Mouse (Mus musculus) CH12.LX (cell line): ENCODE data around the gene Tubgcp6. TPM values are rescaled to one million over a fixed set of nuclear protein-coding genes. Genes with fewer than 3 reads are reported as not detected.

Experiments
- DNase-seq: peaks from one replicate; pipeline ENCODE4 v3.0.0-alpha.2; 2013; ENCODE audit errors: extremely low read depth
- H3K27ac ChIP-seq: 2 replicates; pipeline ENCODE4 v1.5.1; 2012; ENCODE audit warnings: low read depth, mild to moderate bottlenecking, control low read depth, moderate library complexity; ENCODE audit not compliant: insufficient read depth
- H3K27me3 ChIP-seq: replicated peaks from 2 replicates; pipeline ENCODE3; 2012; ENCODE audit warnings: inconsistent platforms
- H3K36me3 ChIP-seq, 2 experiments: replicated peaks in 1 of 2; 2 replicates each; pipeline versions ENCODE3 to v1.6.1; 2012; ENCODE audit warnings: inconsistent platforms in 1 of 2, low read length in 1 of 2, mild to moderate bottlenecking in 1 of 2, mixed read lengths in 1 of 2, moderate library complexity in 1 of 2; ENCODE audit not compliant: control insufficient read depth in 1 of 2, insufficient read depth in 1 of 2
- H3K4me1 ChIP-seq, 2 experiments: 2 replicates each; pipeline ENCODE4 v1.6.1; 2012; ENCODE audit warnings: inconsistent platforms in 1 of 2, moderate library complexity in 1 of 2; ENCODE audit not compliant: insufficient read depth in 2 of 2, control insufficient read depth in 1 of 2
- H3K4me2 ChIP-seq: 2 replicates; pipeline ENCODE4 v1.6.1; 2012; ENCODE audit warnings: low read depth, mild to moderate bottlenecking, control low read depth; ENCODE audit not compliant: poor library complexity, insufficient read depth, severe bottlenecking
- H3K4me3 ChIP-seq, 3 experiments: fragments of 150-350 bp in 1 of 3; sonication (generic) in 1 of 3; replicated peaks in 1 of 3; 2 replicates each; pipeline versions ENCODE3 to v1.5.1; 2011 to 2012; ENCODE audit warnings: low read depth in 2 of 3, low read length in 2 of 3, mild to moderate bottlenecking in 2 of 3, moderate library complexity in 2 of 3, control low read depth in 1 of 3, improper control_type of control experiment in 1 of 3, inconsistent platforms in 1 of 3, mixed read lengths in 1 of 3; ENCODE audit not compliant: poor library complexity in 1 of 3
- H3K79me2 ChIP-seq: replicated peaks from 2 replicates; pipeline ENCODE4 v1.6.1; 2012; ENCODE audit warnings: mild to moderate bottlenecking, moderate library complexity; ENCODE audit not compliant: control insufficient read depth, poor library complexity, insufficient read depth, severe bottlenecking; ENCODE audit errors: extremely low read depth
- H3K9ac ChIP-seq: 2 replicates; pipeline ENCODE4 v1.6.1; 2012; ENCODE audit warnings: low read depth, mild to moderate bottlenecking, control low read depth, moderate library complexity; ENCODE audit not compliant: insufficient read depth
- H3K9me3 ChIP-seq: replicated peaks from 2 replicates; pipeline ENCODE3; 2012; ENCODE audit warnings: low read length, inconsistent platforms, mixed read lengths
- BHLHE40 ChIP-seq: IDR thresholded peaks from 2 replicates; pipeline ENCODE4 v1.6.1; 2011; ENCODE audit warnings: mild to moderate bottlenecking, low read depth, low read length, improper control_type of control experiment
- CHD2 ChIP-seq: IDR thresholded peaks from 2 replicates; pipeline ENCODE4 v1.6.1; 2011; ENCODE audit warnings: low read length, improper control_type of control experiment
- ELF1 ChIP-seq: IDR thresholded peaks from 2 replicates; pipeline ENCODE4 v1.6.1; 2014; ENCODE audit warnings: low read depth, mild to moderate bottlenecking, inconsistent platforms, low read length, improper control_type of control experiment
- EP300 ChIP-seq: IDR thresholded peaks from 2 replicates; pipeline ENCODE4 v1.6.1; 2011; ENCODE audit warnings: low read length, improper control_type of control experiment
- ETS1 ChIP-seq: conservative IDR thresholded peaks from 2 replicates; pipeline ENCODE4 v1.6.1; 2012; ENCODE audit warnings: low read depth, mild to moderate bottlenecking, inconsistent platforms, low read length, improper control_type of control experiment, moderate library complexity
- HCFC1 ChIP-seq: IDR thresholded peaks from 2 replicates; pipeline ENCODE4 v1.6.1; 2012; ENCODE audit warnings: low read depth, mild to moderate bottlenecking, inconsistent platforms, low read length, improper control_type of control experiment
- IRF4 ChIP-seq: IDR thresholded peaks from 2 replicates; pipeline ENCODE4 v1.6.1; 2014; ENCODE audit warnings: low read depth, mild to moderate bottlenecking, inconsistent platforms, low read length, improper control_type of control experiment
- JUND ChIP-seq: conservative IDR thresholded peaks from 2 replicates; pipeline ENCODE4 v1.6.1; 2011; ENCODE audit warnings: low read depth, low read length, improper control_type of control experiment
- MAFK ChIP-seq: IDR thresholded peaks from 2 replicates; pipeline ENCODE4 v1.6.1; 2011; ENCODE audit warnings: low read length, improper control_type of control experiment; ENCODE audit not compliant: insufficient replicate concordance
- MAX ChIP-seq: IDR thresholded peaks from 2 replicates; pipeline ENCODE4 v1.6.1; 2011; ENCODE audit warnings: low read length, improper control_type of control experiment
- MEF2A ChIP-seq: IDR thresholded peaks from 2 replicates; pipeline ENCODE4 v1.6.1; 2014; ENCODE audit warnings: low read depth, mild to moderate bottlenecking, inconsistent platforms, low read length, improper control_type of control experiment, borderline replicate concordance
- MXI1 ChIP-seq: IDR thresholded peaks from 2 replicates; pipeline ENCODE4 v1.6.1; 2011; ENCODE audit warnings: mild to moderate bottlenecking, low read depth, low read length, improper control_type of control experiment
- MYC ChIP-seq: IDR thresholded peaks from 2 replicates; pipeline ENCODE4 v1.6.1; 2011; ENCODE audit warnings: low read depth, mild to moderate bottlenecking, improper control_type of control experiment, low read length
- NELFE ChIP-seq: IDR thresholded peaks from 2 replicates; pipeline ENCODE4 v1.6.1; 2011; ENCODE audit warnings: low read depth, low read length, improper control_type of control experiment
- NRF1 ChIP-seq: IDR thresholded peaks from 2 replicates; pipeline ENCODE4 v1.6.1; 2014; ENCODE audit warnings: low read depth, mild to moderate bottlenecking, inconsistent platforms, low read length, improper control_type of control experiment, moderate library complexity
- POLR2A ChIP-seq: IDR thresholded peaks from 2 replicates; pipeline ENCODE4 v1.6.1; 2011; ENCODE audit warnings: low read depth, mild to moderate bottlenecking, improper control_type of control experiment, low read length
- POLR2AphosphoS2 ChIP-seq: IDR thresholded peaks from 2 replicates; pipeline ENCODE4 v1.6.1; 2011; ENCODE audit warnings: low read depth, low read length, improper control_type of control experiment
- RAD21 ChIP-seq: IDR thresholded peaks from 2 replicates; pipeline ENCODE4 v1.6.1; 2011; ENCODE audit warnings: low read depth, mild to moderate bottlenecking, low read length, improper control_type of control experiment, moderate library complexity
- RCOR1 ChIP-seq: conservative IDR thresholded peaks from 2 replicates; pipeline ENCODE4 v1.6.1; 2012; ENCODE audit warnings: low read depth, mild to moderate bottlenecking, inconsistent platforms, low read length, improper control_type of control experiment
- SIN3A ChIP-seq: IDR thresholded peaks from 2 replicates; pipeline ENCODE4 v1.6.1; 2012; ENCODE audit warnings: low read length, improper control_type of control experiment, inconsistent platforms
- TCF12 ChIP-seq: IDR thresholded peaks from 2 replicates; pipeline ENCODE4 v1.6.1; 2014; ENCODE audit warnings: low read depth, mild to moderate bottlenecking, inconsistent platforms, low read length, improper control_type of control experiment
- UBTF ChIP-seq: IDR thresholded peaks from 2 replicates; pipeline ENCODE4 v1.6.1; 2012; ENCODE audit warnings: low read depth, mild to moderate bottlenecking, inconsistent platforms, low read length, improper control_type of control experiment, moderate library complexity
- ZC3H11A ChIP-seq: IDR thresholded peaks from 2 replicates; pipeline ENCODE4 v1.6.1; 2012; ENCODE audit warnings: low read depth, mild to moderate bottlenecking, inconsistent platforms, low read length, improper control_type of control experiment
- ZMIZ1 ChIP-seq: IDR thresholded peaks from 2 replicates; pipeline ENCODE4 v1.6.1; 2012; ENCODE audit warnings: low read depth, mild to moderate bottlenecking, inconsistent platforms, low read length, improper control_type of control experiment
- dilution Hi-C: fragments of 300-500 bp; cut with MboI; formaldehyde crosslinking; loops from 2 replicates; pipeline ENCODE4 v1.14.3; 2020; ENCODE audit warnings: low sequenced_read_pairs; ENCODE audit not compliant: extremely low pct_unique_long_range_greater_than_20kb, extremely low pct_ligation_motif_present
- in situ Hi-C: fragments of 300-500 bp; cut with MboI; formaldehyde crosslinking; loops from 3 replicates; pipeline ENCODE4 v1.14.3; 2019; ENCODE audit warnings: low sequenced_read_pairs, low pct_ligation_motif_present, low pct_unique_long_range_greater_than_20kb, mixed read lengths
- polyA plus RNA-seq: library from polyadenylated mRNA; unstranded; fragments of >175 nt; gene quantifications from 2 replicates; pipeline ENCODE4 v1.2.1, GENCODE M21; 2012; ENCODE audit warnings: low read depth; ENCODE audit not compliant: insufficient read length
- total RNA-seq, 2 experiments: library from RNA; depleted of rRNA; stranded (reverse); fragments of 300-350 nt in 1 of 2; fragments of >200 nt in 1 of 2; gene quantifications; 2 replicates each; pipeline ENCODE4 v1.2.3; 2012 to 2014

The Tubgcp6 gene
- total and polyA plus RNA-seq, 3 experiments, result 12.7 to 17.0 (median 13.3) TPM

- Histone ChIP-seq H3K27me3 (no peaks in the 10 kb centered on the region), H3K9ac (no peak overlapping the region), H3K4me3 (no peak overlapping the region), H3K27ac (no peak overlapping the region), H3K4me2 (no peak overlapping the region), H3K79me2 (no peaks in the 10 kb centered on the region), H3K4me1 (no peaks in the 10 kb centered on the region), H3K9me3 (no peaks in the 10 kb centered on the region), H3K36me3 (peaks cover 95 to 98% of the 10 kb centered on the region in 2 experiments)
- in situ Hi-C loops (no loop called here), dilution Hi-C loops (no loop called here)
- DNase-seq, result no peak
- TF ChIP-seq POLR2AphosphoS2 (no peak), CHD2 (no peak), MAFK (no peak), SIN3A (no peak), MXI1 (no peak), ZMIZ1 (no peak), ZC3H11A (no peak), HCFC1 (no peak), UBTF (no peak), NRF1 (no peak), ELF1 (no peak), BHLHE40 (no peak), RCOR1 (no peak), NELFE (no peak), MAX (no peak), TCF12 (no peak), IRF4 (no peak), MYC (no peak)
These were observed 24.3 kb downstream of the Tubgcp6 start for GRCm38 (mm10) chr15:89098616-89099015.

- Histone ChIP-seq H3K79me2 (no peaks in the 10 kb centered on the region), H3K4me3 (no peak overlapping the region), H3K27me3 (no peaks in the 10 kb centered on the region), H3K9ac (no peak overlapping the region), H3K4me2 (no peak overlapping the region), H3K27ac (no peak overlapping the region), H3K9me3 (no peaks in the 10 kb centered on the region), H3K4me1 (no peaks in the 10 kb centered on the region), H3K36me3 (peaks cover 92 to 97% of the 10 kb centered on the region in 2 experiments)
- in situ Hi-C loops, result no loop called here
- TF ChIP-seq POLR2AphosphoS2 (no peak), ELF1 (no peak), TCF12 (no peak), JUND (no peak), ETS1 (no peak), NRF1 (no peak), MXI1 (no peak), POLR2A (no peak), EP300 (no peak), RAD21 (no peak), HCFC1 (no peak), MEF2A (no peak), SIN3A (no peak), IRF4 (no peak)
- dilution Hi-C loops, result no loop called here
- no peak for DNase-seq
These were observed 25.5 kb downstream of the Tubgcp6 start for GRCm38 (mm10) chr15:89097450-89097849.
